Mouse (Mus musculus) midbrain, embryonic 12.5 days (tissue): ENCODE results near the gene Eef2k. TPM values are rescaled to one million over a fixed set of nuclear protein-coding genes. Genes with fewer than 3 reads are reported as not detected.

Experiments used
- ATAC-seq: fragments of 200-750 bp; cut with Nextera tagmentation; 2 replicates; pipeline ENCODE4 v1.8.0; 2017; ENCODE audit warnings: low read depth, moderate TSS enrichment, moderate library complexity; ENCODE audit not compliant: low FRiP score
- H3K27ac ChIP-seq: fragments of 300-500 bp; sonication (generic); replicated peaks from 2 replicates; pipeline ENCODE4 v1.5.1; 2016; ENCODE audit warnings: mild to moderate bottlenecking
- H3K27me3 ChIP-seq: fragments of 300-500 bp; sonication (generic); 2 replicates; pipeline ENCODE4 v1.6.1; 2016; ENCODE audit warnings: mild to moderate bottlenecking
- H3K36me3 ChIP-seq: fragments of 300-500 bp; sonication (generic); 2 replicates; pipeline ENCODE4 v1.6.1; 2016
- H3K4me1 ChIP-seq: fragments of 300-500 bp; sonication (generic); 2 replicates; pipeline ENCODE4 v1.6.1; 2016
- H3K4me2 ChIP-seq: fragments of 300-500 bp; sonication (generic); replicated peaks from 2 replicates; pipeline ENCODE4 v1.6.1; 2016; ENCODE audit warnings: mild to moderate bottlenecking, moderate library complexity
- H3K4me3 ChIP-seq: fragments of 300-500 bp; sonication (generic); 2 replicates; pipeline ENCODE4 v1.5.1; 2016; ENCODE audit warnings: mild to moderate bottlenecking
- H3K9ac ChIP-seq: fragments of 300-500 bp; sonication (generic); replicated peaks from 2 replicates; pipeline ENCODE4 v1.6.1; 2016; ENCODE audit warnings: mild to moderate bottlenecking, moderate library complexity
- H3K9me3 ChIP-seq: fragments of 300-500 bp; sonication (generic); 2 replicates; pipeline ENCODE4 v1.6.1; 2016; ENCODE audit warnings: mild to moderate bottlenecking
- whole genome bisulfite sequencing: fragments of 180-500 bp; shearing (Covaris S2); methylation state at CpG from one replicate; pipeline ENCODE4 v1.1.7; 2016; 5-methylcytosine and 5-hydroxymethylcytosine counted together
- polyA plus RNA-seq: library from polyadenylated mRNA; unstranded; fragments of >200 nt; fragmentation: Nextera tagmentation; extraction: Ambion mirVana; gene quantifications from 2 replicates; pipeline ENCODE4 v1.2.1, GENCODE M21; 2016

Gene Eef2k
- polyA plus RNA-seq, 1 experiment from 2014 or later, result 29.6 TPM

GRCm38 (mm10) chr7:120869883-120870282, 27.3 kb downstream of the Eef2k start:
- no peak for ATAC-seq
- peaks cover 18% of the 10 kb centered on the region for H3K4me1 ChIP-seq
- no peak overlapping the region for H3K27ac ChIP-seq
- no peaks in the 10 kb centered on the region for H3K27me3 ChIP-seq
- no peak overlapping the region for H3K4me2 ChIP-seq
- WGBS, result 71% methylated on average over 5 of the region's 5 CpGs
- no peak overlapping the region for H3K9ac ChIP-seq
- H3K9me3 ChIP-seq, result no peaks in the 10 kb centered on the region
- no peaks in the 10 kb centered on the region for H3K36me3 ChIP-seq
- H3K4me3 ChIP-seq, result no peak overlapping the region

- no peak for ATAC-seq
- no peak overlapping the region for H3K27ac ChIP-seq
- no peak overlapping the region for H3K4me3 ChIP-seq
- no peaks in the 10 kb centered on the region for H3K27me3 ChIP-seq
- H3K4me2 ChIP-seq, result no peak overlapping the region
- H3K4me1 ChIP-seq, result peaks cover 12% of the 10 kb centered on the region
- no peak overlapping the region for H3K9ac ChIP-seq
- no peaks in the 10 kb centered on the region for H3K9me3 ChIP-seq
- no peaks in the 10 kb centered on the region for H3K36me3 ChIP-seq
- WGBS, result 73% methylated on average over 5 of the region's 5 CpGs
Observed at GRCm38 (mm10) chr7:120870431-120871008, 27.9 kb downstream of the Eef2k start.

GRCm38 (mm10) chr7:120873083-120873482, 30.5 kb downstream of the Eef2k start:
- 80% methylated on average over 12 of the region's 12 CpGs for WGBS
- no peak overlapping the region for H3K4me2 ChIP-seq
- ATAC-seq, result no peak

GRCm38 (mm10) chr7:120874021-120874420, 31.4 kb downstream of the Eef2k start:
- no peaks in the 10 kb centered on the region for H3K9me3 ChIP-seq
- H3K27me3 ChIP-seq, result no peaks in the 10 kb centered on the region
- no peak for ATAC-seq
- no peak overlapping the region for H3K4me3 ChIP-seq
- no peak overlapping the region for H3K27ac ChIP-seq
- WGBS, result 94% methylated on average over 3 of the region's 3 CpGs
- H3K36me3 ChIP-seq, result no peaks in the 10 kb centered on the region
- H3K4me1 ChIP-seq, result no peaks in the 10 kb centered on the region
- H3K4me2 ChIP-seq, result no peak overlapping the region
- H3K9ac ChIP-seq, result no peak overlapping the region

More at GRCm38 (mm10) chr7:120873083-120873482, 30.5 kb downstream of the Eef2k start:
- Histone ChIP-seq H3K9me3 (no peaks in the 10 kb centered on the region), H3K36me3 (no peaks in the 10 kb centered on the region), H3K27me3 (no peaks in the 10 kb centered on the region), H3K27ac (no peak overlapping the region), H3K4me3 (no peak overlapping the region), H3K4me1 (no peaks in the 10 kb centered on the region), H3K9ac (no peak overlapping the region)

- Histone ChIP-seq H3K27me3 (no peaks in the 10 kb centered on the region), H3K36me3 (0 out of 2 replicates have a peak, but pooled peaks cover 3% of the 10 kb centered on the region), H3K27ac (no peak overlapping the region), H3K4me3 (no peak overlapping the region), H3K9me3 (no peaks in the 10 kb centered on the region), H3K9ac (no peak overlapping the region), H3K4me1 (no peaks in the 10 kb centered on the region), H3K4me2 (no peak overlapping the region)
- WGBS, result 80% methylated on average over 7 of the region's 7 CpGs
- ATAC-seq, result no peak
Observed at GRCm38 (mm10) chr7:120874764-120875539, 32.3 kb downstream of the Eef2k start.

- Histone ChIP-seq H3K36me3 (peaks cover 11% of the 10 kb centered on the region), H3K27ac (no peak overlapping the region), H3K27me3 (no peaks in the 10 kb centered on the region), H3K4me3 (no peak overlapping the region), H3K9ac (no peak overlapping the region), H3K4me1 (no peaks in the 10 kb centered on the region), H3K4me2 (no peak overlapping the region), H3K9me3 (no peaks in the 10 kb centered on the region)
- WGBS, result 64% methylated on average over 3 of the region's 3 CpGs
- ATAC-seq, result no peak
Observed at GRCm38 (mm10) chr7:120875540-120876388, 33.1 kb downstream of the Eef2k start.

GRCm38 (mm10) chr7:120878271-120878670, 35.6 kb downstream of the Eef2k start:
- no peak for ATAC-seq
- Histone ChIP-seq H3K27me3 (no peaks in the 10 kb centered on the region), H3K9ac (no peak overlapping the region), H3K9me3 (no peaks in the 10 kb centered on the region), H3K27ac (no peak overlapping the region), H3K36me3 (peaks cover 18% of the 10 kb centered on the region), H3K4me1 (no peaks in the 10 kb centered on the region), H3K4me2 (no peak overlapping the region), H3K4me3 (no peak overlapping the region)
- 84% methylated on average over 6 of the region's 6 CpGs for WGBS

- no peak for ATAC-seq
- WGBS, result 92% methylated on average over 3 of the region's 3 CpGs
- peaks cover 34% of the 10 kb centered on the region for H3K36me3 ChIP-seq
Observed at GRCm38 (mm10) chr7:120879972-120880371, 37.3 kb downstream of the Eef2k start.

GRCm38 (mm10) chr7:120880770-120881169, 38.1 kb downstream of the Eef2k start:
- no peak for ATAC-seq
- no peak overlapping the region for H3K4me3 ChIP-seq
- peaks cover 41% of the 10 kb centered on the region for H3K36me3 ChIP-seq
- H3K27me3 ChIP-seq, result no peaks in the 10 kb centered on the region
- no peak overlapping the region for H3K4me2 ChIP-seq
- no peaks in the 10 kb centered on the region for H3K4me1 ChIP-seq
- H3K9me3 ChIP-seq, result peaks cover 3% of the 10 kb centered on the region; the same call in 1 of the 2 replicates
- WGBS, result 97% methylated on average over 4 of the region's 4 CpGs
- no peak overlapping the region for H3K9ac ChIP-seq
- no peak overlapping the region for H3K27ac ChIP-seq

More at GRCm38 (mm10) chr7:120879972-120880371, 37.3 kb downstream of the Eef2k start:
- Histone ChIP-seq H3K4me1 (no peaks in the 10 kb centered on the region), H3K4me3 (no peak overlapping the region), H3K27ac (no peak overlapping the region), H3K9me3 (peaks cover 3% of the 10 kb centered on the region; the same call in 1 of the 2 replicates), H3K27me3 (no peaks in the 10 kb centered on the region), H3K9ac (no peak overlapping the region), H3K4me2 (no peak overlapping the region)

- no peak overlapping the region for H3K4me3 ChIP-seq
- no peak overlapping the region for H3K4me2 ChIP-seq
- H3K36me3 ChIP-seq, result peaks cover 45% of the 10 kb centered on the region
- H3K9ac ChIP-seq, result no peak overlapping the region
- no peaks in the 10 kb centered on the region for H3K4me1 ChIP-seq
- WGBS, result 73% methylated on average over 2 of the region's 2 CpGs
- no peaks in the 10 kb centered on the region for H3K27me3 ChIP-seq
- H3K27ac ChIP-seq, result no peak overlapping the region
- ATAC-seq, result no peak
- peaks cover 3% of the 10 kb centered on the region; the same call in 1 of the 2 replicates for H3K9me3 ChIP-seq
Observed at GRCm38 (mm10) chr7:120881451-120881850, 38.8 kb downstream of the Eef2k start.

GRCm38 (mm10) chr7:120882674-120883073, 40.0 kb downstream of the Eef2k start:
- Histone ChIP-seq H3K36me3 (peaks cover 45% of the 10 kb centered on the region), H3K4me3 (no peak overlapping the region), H3K27me3 (no peaks in the 10 kb centered on the region), H3K27ac (no peak overlapping the region), H3K4me2 (no peak overlapping the region), H3K4me1 (no peaks in the 10 kb centered on the region), H3K9ac (no peak overlapping the region), H3K9me3 (peaks cover 3% of the 10 kb centered on the region; the same call in 1 of the 2 replicates)
- no peak for ATAC-seq
- 82% methylated on average over 4 of the region's 4 CpGs for WGBS
